Mouse (Mus musculus) neural tube, embryonic 13.5 days (tissue): ENCODE measurements around the gene Plekho2. TPM values are rescaled to one million over a fixed set of nuclear protein-coding genes. Genes with fewer than 3 reads are reported as not detected.

ENCODE experiments used
- ATAC-seq: fragments of 200-750 bp; cut with Nextera tagmentation; 2 replicates; pipeline ENCODE4 v1.8.0; 2017; ENCODE audit warnings: low read depth, mild to moderate bottlenecking, moderate TSS enrichment, moderate library complexity
- H3K27ac ChIP-seq: fragments of 300-500 bp; sonication (generic); replicated peaks from 2 replicates; pipeline ENCODE4 v1.5.1; 2015; ENCODE audit warnings: moderate library complexity, mild to moderate bottlenecking, inconsistent platforms
- H3K27me3 ChIP-seq: fragments of 300-500 bp; sonication (generic); 2 replicates; pipeline ENCODE4 v1.6.1; 2015; ENCODE audit warnings: mild to moderate bottlenecking, inconsistent platforms
- H3K36me3 ChIP-seq: fragments of 300-500 bp; sonication (generic); 2 replicates; pipeline ENCODE4 v1.6.1; 2015; ENCODE audit warnings: mild to moderate bottlenecking, inconsistent platforms
- H3K4me1 ChIP-seq: fragments of 300-500 bp; sonication (generic); replicated peaks from 2 replicates; pipeline ENCODE4 v1.6.1; 2015; ENCODE audit warnings: inconsistent platforms
- H3K4me2 ChIP-seq: fragments of 300-500 bp; sonication (generic); 2 replicates; pipeline ENCODE4 v1.6.1; 2015; ENCODE audit warnings: inconsistent platforms, mild to moderate bottlenecking, moderate library complexity
- H3K4me3 ChIP-seq: fragments of 300-500 bp; sonication (generic); 2 replicates; pipeline ENCODE4 v1.5.1; 2015; ENCODE audit warnings: mild to moderate bottlenecking, inconsistent platforms
- H3K9ac ChIP-seq: fragments of 300-500 bp; sonication (generic); 2 replicates; pipeline ENCODE4 v1.6.1; 2015; ENCODE audit warnings: moderate library complexity, mild to moderate bottlenecking, inconsistent platforms
- H3K9me3 ChIP-seq: fragments of 300-500 bp; sonication (generic); 2 replicates; pipeline ENCODE4 v1.6.1; 2016; ENCODE audit warnings: inconsistent platforms
- WGBS: fragments of 180-500 bp; shearing (Covaris S2); methylation state at CpG from one replicate; pipeline ENCODE4 v1.1.7; 2015; 5-methylcytosine and 5-hydroxymethylcytosine counted together
- polyA plus RNA-seq: library from polyadenylated mRNA; unstranded; fragments of >200 nt; fragmentation: Nextera tagmentation; extraction: Ambion mirVana; gene quantifications from 2 replicates; pipeline ENCODE4 v1.2.1, GENCODE M21; 2015

The Plekho2 gene
- polyA plus RNA-seq, 1 experiment from 2014 or later: 9.5 TPM

DNA sequence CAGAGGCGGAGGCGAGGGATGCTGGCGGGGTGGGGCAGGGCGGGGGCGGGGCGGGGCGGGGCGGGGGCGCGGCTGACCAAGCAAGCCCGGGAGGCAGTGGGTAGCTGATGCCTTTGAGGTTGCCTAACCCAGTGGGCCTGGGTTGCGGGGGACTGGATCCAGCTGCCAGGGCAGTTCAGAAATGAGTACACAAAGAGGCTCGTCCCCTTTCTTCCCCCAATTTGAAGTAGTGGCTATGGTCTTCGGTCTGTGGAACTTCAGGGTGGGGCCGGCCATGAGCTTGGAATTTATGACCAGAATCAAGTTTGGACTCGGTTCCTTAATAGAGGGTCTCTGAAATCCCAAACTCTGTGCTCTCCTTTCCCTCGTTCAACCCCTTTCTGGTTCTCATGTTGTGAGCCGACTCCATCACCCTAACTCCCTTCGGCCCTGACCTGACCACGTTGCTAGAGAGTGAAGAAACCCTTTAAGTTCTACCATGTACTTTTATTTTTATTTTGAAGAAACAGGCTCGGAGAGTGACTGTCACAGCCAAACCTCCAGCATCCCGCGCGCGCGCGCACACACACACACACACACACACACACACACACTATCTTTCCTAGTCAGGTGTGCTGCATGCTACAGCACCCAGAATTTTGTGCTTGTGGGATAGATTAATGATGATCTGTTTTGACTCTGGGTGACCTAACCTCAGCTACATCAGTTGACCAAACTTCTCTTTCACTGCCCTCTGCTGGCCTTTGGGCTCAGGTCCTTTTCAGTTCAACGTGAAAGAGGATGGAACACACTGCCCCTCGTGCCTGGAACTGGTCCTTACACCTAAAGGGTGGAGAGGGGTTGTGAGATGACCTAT, 789 bp upstream of the Plekho2 start:
- H3K4me2 ChIP-seq: peak overlapping the region; percentile 69
- 6% methylated on average over 19 of the region's 29 CpGs for WGBS
- ATAC-seq: peak; percentile 81
- H3K4me3 ChIP-seq: peak overlapping the region; percentile 52
- no peaks in the 10 kb centered on the region for H3K9me3 ChIP-seq
- H3K4me1 ChIP-seq: peaks cover 42% of the 10 kb centered on the region
- no peaks in the 10 kb centered on the region for H3K36me3 ChIP-seq
- peak overlapping the region; percentile 49 for H3K27ac ChIP-seq
- H3K9ac ChIP-seq: peak overlapping the region; percentile 67
- no peaks in the 10 kb centered on the region for H3K27me3 ChIP-seq

DNA sequence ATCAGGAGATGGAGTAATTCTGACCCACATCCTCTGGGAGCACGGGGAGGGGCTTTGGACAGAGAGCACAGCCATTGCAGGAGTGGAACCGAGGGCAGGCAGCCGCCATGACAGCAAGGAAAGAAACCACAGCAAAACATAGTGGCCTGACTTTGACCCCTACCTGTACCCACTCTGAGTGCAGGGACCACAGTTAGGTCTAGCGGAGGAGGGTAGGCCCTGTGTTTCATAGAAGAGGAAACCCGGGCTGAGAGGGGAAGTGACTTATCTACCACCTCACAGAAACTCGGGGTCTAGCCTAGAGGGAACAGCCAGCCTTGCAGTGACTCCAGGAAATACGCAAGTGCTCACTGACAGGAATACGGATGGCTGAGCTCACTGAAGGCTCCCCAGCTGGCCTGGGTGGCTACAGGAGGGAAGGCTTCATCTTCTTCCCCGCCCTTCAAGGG, 1.0 kb downstream of the Plekho2 start:
- WGBS: 63% methylated on average over 9 of the region's 9 CpGs
- H3K4me2 ChIP-seq: peak overlapping the region; percentile 69
- no peak for ATAC-seq

DNA sequence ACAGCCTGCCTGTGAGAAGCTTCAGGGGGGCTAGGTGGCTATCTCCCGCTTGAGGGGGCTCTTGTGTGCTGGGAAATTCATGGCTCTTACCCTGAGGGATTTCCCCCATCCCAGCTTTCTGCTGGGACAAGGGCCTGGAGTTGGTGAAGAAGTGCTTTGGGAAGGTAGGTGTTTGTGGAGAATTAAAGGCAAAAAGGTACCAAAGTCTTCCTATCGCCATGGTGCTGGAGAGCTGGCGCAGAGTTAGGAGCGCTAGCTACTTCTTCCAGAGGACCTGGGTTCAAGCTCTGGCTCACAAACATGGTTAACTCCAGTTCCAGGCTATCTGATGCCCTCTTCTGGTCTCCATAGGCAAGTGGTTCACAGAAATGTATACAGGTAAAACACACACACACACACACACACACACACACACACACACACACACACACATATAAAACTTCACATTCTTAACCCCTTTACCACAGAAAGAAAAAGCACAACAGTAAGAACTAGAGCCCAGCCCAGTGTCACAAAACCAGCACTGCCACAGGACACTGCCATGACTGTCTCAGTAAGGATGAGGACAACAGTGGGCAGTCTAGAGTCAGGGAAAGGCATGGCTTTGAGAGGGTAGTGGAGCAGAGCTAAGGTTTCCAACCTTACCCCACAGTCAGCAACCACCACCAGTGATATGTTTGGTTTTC, 2.2 kb downstream of the Plekho2 start:
- Histone ChIP-seq H3K36me3 (peaks cover 3% of the 10 kb centered on the region), H3K27me3 (no peaks in the 10 kb centered on the region), H3K27ac (no peak overlapping the region), H3K9me3 (no peaks in the 10 kb centered on the region), H3K4me1 (peaks cover 53% of the 10 kb centered on the region), H3K4me2 (no peak overlapping the region), H3K9ac (no peak overlapping the region), H3K4me3 (no peak overlapping the region)
- ATAC-seq: no peak
- 89% methylated on average over 4 of the region's 4 CpGs for WGBS

More for the DNA sequence above, 1.0 kb downstream of the Plekho2 start:
- Histone ChIP-seq H3K27me3 (no peaks in the 10 kb centered on the region), H3K9ac (0 out of 2 replicates have a peak overlapping the region, but pooled peaks have one; percentile 71), H3K36me3 (no peaks in the 10 kb centered on the region), H3K4me1 (peaks cover 53% of the 10 kb centered on the region), H3K27ac (no peak overlapping the region), H3K4me3 (peak overlapping the region; percentile 52), H3K9me3 (no peaks in the 10 kb centered on the region)

DNA sequence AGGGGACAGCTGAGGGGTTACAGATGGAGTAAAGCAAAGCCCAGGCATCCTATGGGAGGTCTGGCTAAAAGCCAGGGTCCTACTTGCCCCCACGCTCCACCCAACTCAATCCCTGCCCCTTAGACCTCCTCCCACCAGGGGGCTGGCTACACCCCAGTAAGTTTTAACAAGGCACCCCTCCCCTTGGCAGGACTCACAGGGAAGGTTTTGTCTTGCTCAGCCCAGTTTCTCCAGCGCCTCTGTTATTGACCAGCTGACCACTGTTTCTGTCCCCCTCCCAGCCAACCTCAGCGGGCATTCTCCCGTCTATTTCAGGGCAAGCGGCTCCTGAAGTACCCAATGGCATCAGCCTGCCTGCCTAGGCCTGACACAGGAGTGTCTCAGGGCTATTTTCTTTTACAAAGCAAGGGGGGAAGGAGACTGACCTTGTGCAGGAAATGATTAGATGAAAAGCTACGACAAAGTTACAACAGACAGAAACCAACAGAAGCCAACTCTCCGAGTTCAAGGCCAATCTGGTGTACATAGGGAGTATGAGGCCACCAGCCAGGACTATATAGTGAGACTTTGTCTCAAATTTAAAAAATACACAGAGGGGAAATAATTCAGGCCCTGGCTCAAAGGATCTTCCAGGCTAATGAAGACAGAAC, 2.9 kb downstream of the Plekho2 start:
- 53% methylated on average over 7 of the region's 7 CpGs for WGBS
- Histone ChIP-seq H3K36me3 (peaks cover 9% of the 10 kb centered on the region), H3K27me3 (no peaks in the 10 kb centered on the region), H3K9ac (no peak overlapping the region), H3K4me2 (no peak overlapping the region), H3K4me3 (no peak overlapping the region), H3K9me3 (no peaks in the 10 kb centered on the region), H3K4me1 (peaks cover 53% of the 10 kb centered on the region), H3K27ac (no peak overlapping the region)
- ATAC-seq: no peak

DNA sequence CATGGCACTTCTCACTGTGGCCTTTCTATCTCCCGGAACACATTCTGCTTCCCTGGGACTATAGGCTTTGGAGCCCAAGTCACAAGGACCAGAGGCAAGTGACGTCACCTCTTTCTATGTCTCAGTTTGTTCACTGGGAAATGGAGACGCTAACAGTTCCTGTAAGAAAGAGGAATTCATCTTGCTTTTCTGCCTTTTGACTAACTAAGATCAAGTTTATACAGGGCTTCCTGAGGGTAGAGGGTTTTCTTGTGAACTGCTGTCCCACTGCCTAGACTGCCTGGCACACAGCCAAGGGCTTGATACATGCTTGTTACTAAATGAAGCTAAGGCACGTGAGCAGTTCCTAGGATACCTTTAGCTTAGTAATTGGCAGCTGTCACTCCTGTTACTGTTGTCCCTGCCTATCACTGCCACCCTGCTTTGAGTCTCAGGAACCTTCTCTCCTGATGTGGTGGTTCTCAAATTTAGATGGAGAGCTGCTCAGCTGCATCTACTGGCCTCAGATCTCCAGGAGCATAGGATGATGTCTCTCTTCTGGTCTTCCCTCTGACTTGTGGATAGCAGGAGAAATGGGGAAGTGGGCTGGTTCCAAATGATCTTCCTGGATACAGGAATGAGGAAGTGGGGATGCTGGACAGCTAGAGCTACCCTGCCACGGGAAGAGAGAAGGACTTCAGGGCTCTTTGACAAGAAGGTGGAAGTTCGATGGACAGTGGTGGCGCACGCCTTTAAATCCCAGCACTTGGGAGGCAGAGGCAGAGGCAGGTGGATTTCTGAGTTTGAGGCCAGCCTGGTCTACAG, 4.2 kb downstream of the Plekho2 start:
- Histone ChIP-seq H3K27me3 (no peaks in the 10 kb centered on the region), H3K4me3 (no peak overlapping the region), H3K27ac (no peak overlapping the region), H3K36me3 (peaks cover 9% of the 10 kb centered on the region), H3K9ac (no peak overlapping the region), H3K4me1 (peaks cover 50% of the 10 kb centered on the region), H3K9me3 (no peaks in the 10 kb centered on the region), H3K4me2 (no peak overlapping the region)
- no peak for ATAC-seq
- 76% methylated on average over 8 of the region's 8 CpGs for WGBS

DNA sequence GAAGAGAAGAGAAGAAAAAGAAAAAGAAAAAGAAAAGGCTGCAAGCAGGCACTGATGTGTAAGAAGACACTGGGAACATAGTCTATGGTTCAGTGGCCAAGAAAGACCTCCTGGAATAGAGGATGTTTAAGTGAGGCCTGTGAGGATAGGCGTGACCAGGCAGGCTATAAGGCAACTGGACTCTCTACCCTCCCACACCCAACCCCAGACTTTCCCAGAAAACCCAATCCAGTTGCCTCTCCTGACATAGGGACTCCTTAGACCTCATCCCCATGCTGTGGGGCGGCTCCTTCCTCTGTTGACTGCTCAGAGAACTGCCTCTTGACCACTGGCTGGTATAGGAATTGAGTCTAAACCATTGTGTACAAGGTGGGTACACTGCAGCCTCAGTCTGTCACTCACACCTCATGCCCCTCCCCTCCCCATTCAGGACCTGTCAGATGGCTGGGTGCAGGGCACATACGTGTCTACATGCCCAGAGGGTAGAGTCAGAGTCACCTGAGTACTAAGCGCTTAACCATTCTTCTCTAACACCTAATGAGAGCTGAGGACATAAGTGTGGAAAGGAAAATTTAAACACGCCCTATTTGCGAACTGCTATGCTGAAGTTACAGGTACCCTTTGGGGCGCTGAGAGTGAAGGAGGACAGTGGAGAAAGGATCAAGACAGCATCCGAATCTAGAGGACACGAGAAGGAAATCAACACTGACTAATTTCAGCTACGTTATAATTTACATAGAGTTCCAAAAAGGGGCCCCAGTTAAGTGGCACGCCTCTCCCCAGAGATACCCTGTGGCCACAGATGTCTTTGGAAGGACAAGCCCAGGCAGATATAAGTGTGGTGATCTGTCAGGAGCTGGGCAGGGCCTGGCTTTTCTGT, 5.1 kb downstream of the Plekho2 start:
- WGBS: 90% methylated on average over 11 of the region's 11 CpGs
- Histone ChIP-seq H3K4me1 (peaks cover 49% of the 10 kb centered on the region), H3K36me3 (peaks cover 9% of the 10 kb centered on the region), H3K4me2 (no peak overlapping the region), H3K9ac (no peak overlapping the region), H3K4me3 (no peak overlapping the region), H3K27me3 (no peaks in the 10 kb centered on the region), H3K9me3 (no peaks in the 10 kb centered on the region), H3K27ac (no peak overlapping the region)
- ATAC-seq: no peak

- Histone ChIP-seq H3K27ac (no peak overlapping the region), H3K4me2 (no peak overlapping the region), H3K9me3 (no peaks in the 10 kb centered on the region), H3K27me3 (no peaks in the 10 kb centered on the region), H3K4me3 (no peak overlapping the region), H3K4me1 (peaks cover 30% of the 10 kb centered on the region), H3K9ac (no peak overlapping the region), H3K36me3 (peaks cover 17% of the 10 kb centered on the region)
- ATAC-seq: no peak
- 79% methylated on average over 6 of the region's 6 CpGs for WGBS
These were observed 7.0 kb downstream of the Plekho2 start for GRCm38 (mm10) chr9:65572837-65573236.

GRCm38 (mm10) chr9:65569491-65569971, 10.3 kb downstream of the Plekho2 start:
- Histone ChIP-seq H3K4me2 (no peak overlapping the region), H3K27me3 (no peaks in the 10 kb centered on the region), H3K4me3 (no peak overlapping the region), H3K36me3 (peaks cover 27% of the 10 kb centered on the region), H3K4me1 (peaks cover under 1% of the 10 kb centered on the region; the same call in 1 of the 2 replicates), H3K9me3 (no peaks in the 10 kb centered on the region), H3K9ac (no peak overlapping the region), H3K27ac (no peak overlapping the region)
- WGBS: 83% methylated on average over 6 of the region's 6 CpGs
- ATAC-seq: no peak

DNA sequence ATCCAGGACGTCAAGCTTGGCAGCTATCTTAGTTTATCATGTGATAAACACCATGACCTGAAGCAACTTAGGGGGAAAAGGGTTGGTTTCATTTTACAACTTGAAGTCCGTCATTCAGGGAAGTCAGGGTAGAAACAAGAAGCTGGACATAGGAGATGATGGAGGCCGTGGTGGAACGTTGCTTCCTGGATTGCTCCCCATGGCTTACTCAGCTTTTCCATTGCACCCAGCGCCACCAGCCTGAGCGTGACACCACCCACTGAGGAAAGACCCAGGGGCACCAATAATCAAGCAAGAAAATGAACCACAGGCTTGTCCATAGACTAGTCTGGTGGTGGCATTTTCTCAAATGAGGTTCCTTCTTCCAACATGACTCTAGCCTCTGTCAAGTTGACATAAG, 11.1 kb downstream of the Plekho2 start:
- no peaks in the 10 kb centered on the region for H3K4me1 ChIP-seq
- WGBS: 92% methylated on average over 6 of the region's 6 CpGs
- no peak overlapping the region for H3K9ac ChIP-seq
- no peaks in the 10 kb centered on the region for H3K27me3 ChIP-seq
- peaks cover 28% of the 10 kb centered on the region for H3K36me3 ChIP-seq
- no peak overlapping the region for H3K27ac ChIP-seq
- ATAC-seq: no peak
- no peak overlapping the region for H3K4me3 ChIP-seq
- H3K9me3 ChIP-seq: no peaks in the 10 kb centered on the region
- no peak overlapping the region for H3K4me2 ChIP-seq

DNA sequence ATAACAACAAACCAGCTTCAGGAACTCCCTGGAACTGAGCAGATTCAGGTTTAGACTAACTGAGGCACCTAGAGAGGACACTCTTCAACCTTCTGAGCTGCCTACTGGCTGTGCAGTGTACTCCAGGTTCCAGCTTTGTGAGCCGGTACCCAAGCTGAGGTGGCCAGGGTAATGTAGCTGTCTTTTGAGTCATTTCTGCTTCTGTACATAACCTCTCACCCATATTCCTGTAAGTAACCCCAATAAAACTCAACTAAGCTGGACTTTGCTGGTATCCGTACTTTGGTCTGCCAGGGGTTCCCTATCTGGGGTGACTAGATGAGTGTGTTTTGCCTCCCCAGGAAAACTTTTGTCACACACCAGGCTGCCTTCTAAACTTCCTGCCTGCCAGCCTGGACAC, 15.1 kb downstream of the Plekho2 start:
- no peak overlapping the region for H3K4me3 ChIP-seq
- no peak for ATAC-seq
- no peak overlapping the region for H3K4me2 ChIP-seq
- no peak overlapping the region for H3K9ac ChIP-seq
- no peaks in the 10 kb centered on the region for H3K9me3 ChIP-seq
- H3K36me3 ChIP-seq: peaks cover 31% of the 10 kb centered on the region; the same call in 1 of the 2 replicates
- H3K4me1 ChIP-seq: peaks cover 20% of the 10 kb centered on the region
- no peaks in the 10 kb centered on the region for H3K27me3 ChIP-seq
- 97% methylated on average over 2 of the region's 2 CpGs for WGBS
- no peak overlapping the region for H3K27ac ChIP-seq

DNA sequence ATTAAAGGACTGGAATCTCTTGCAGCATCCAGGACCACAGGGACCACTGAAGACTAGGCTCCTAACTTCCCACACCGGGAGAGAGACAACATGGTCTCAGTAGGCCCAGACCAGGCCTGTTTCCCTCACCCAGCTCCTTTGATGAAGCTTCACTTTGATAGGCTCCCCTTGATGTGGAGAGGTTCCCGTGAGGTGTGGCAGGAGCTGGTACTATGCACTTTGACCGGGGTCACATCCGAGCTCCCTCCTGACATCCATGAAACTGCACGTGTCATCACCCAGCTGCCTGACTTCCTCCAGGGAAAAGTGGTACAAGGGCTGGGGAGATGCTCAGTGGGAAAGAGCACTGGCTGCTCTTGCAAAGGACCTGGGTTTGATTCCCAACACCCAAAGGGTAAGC, 16.8 kb downstream of the Plekho2 start:
- Histone ChIP-seq H3K4me1 (peaks cover 20% of the 10 kb centered on the region), H3K36me3 (peaks cover 37% of the 10 kb centered on the region; the same call in 1 of the 2 replicates), H3K27me3 (no peaks in the 10 kb centered on the region), H3K9me3 (no peaks in the 10 kb centered on the region), H3K4me3 (no peak overlapping the region), H3K27ac (no peak overlapping the region), H3K4me2 (no peak overlapping the region), H3K9ac (no peak overlapping the region)
- no peak for ATAC-seq
- 94% methylated on average over 5 of the region's 5 CpGs for WGBS
